Mouse (Mus musculus) macrophage (primary cell): ENCODE measurements around the gene Cttnbp2. TPM values are rescaled to one million over a fixed set of nuclear protein-coding genes. Genes with fewer than 3 reads are reported as not detected.

Experiments used
- H3K27ac ChIP-seq: fragments of 350-480 bp; formaldehyde crosslinking; 2 replicates; pipeline ENCODE4 v1.9.0; 2021
- H3K36me3 ChIP-seq: fragments of 350-480 bp; formaldehyde crosslinking; 2 replicates; pipeline ENCODE4 v1.9.0; 2021; ENCODE audit errors: inconsistent target
- H3K4me3 ChIP-seq: fragments of 350-480 bp; formaldehyde crosslinking; 2 replicates; pipeline ENCODE4 v1.9.0; 2021; ENCODE audit errors: inconsistent target
- H3K79me2 ChIP-seq: fragments of 350-480 bp; formaldehyde crosslinking; 2 replicates; pipeline ENCODE4 v1.9.0; 2021; ENCODE audit errors: inconsistent target
- WGBS: methylation state at CpG from one replicate; pipeline ENCODE4 v1.1.7; 2026; ENCODE audit warnings: inconsistent platforms; ENCODE audit not compliant: missing documents; 5-methylcytosine and 5-hydroxymethylcytosine counted together
- polyA plus RNA-seq: library from polyadenylated mRNA; stranded (reverse); fragments of 250-400 nt; gene quantifications from 3 replicates; pipeline ENCODE4 v1.2.4, GENCODE M21; 2018; ENCODE audit warnings: inconsistent platforms

The Cttnbp2 gene
- polyA plus RNA-seq, 1 experiment from 2014 or later: not detected

- no peaks in the 10 kb centered on the region for H3K36me3 ChIP-seq
- 78% methylated on average over 3 of the region's 3 CpGs for WGBS
- no peaks in the 10 kb centered on the region for H3K79me2 ChIP-seq
- H3K27ac ChIP-seq: no peak overlapping the region
- no peak overlapping the region for H3K4me3 ChIP-seq
These were observed 72.3 kb downstream of the Cttnbp2 start for GRCm38 (mm10) chr6:18442303-18442702.

GRCm38 (mm10) chr6:18440918-18441532, 73.6 kb downstream of the Cttnbp2 start:
- no peak overlapping the region for H3K27ac ChIP-seq
- WGBS: 78% methylated on average over 3 of the region's 4 CpGs
- H3K4me3 ChIP-seq: no peak overlapping the region
- H3K36me3 ChIP-seq: no peaks in the 10 kb centered on the region
- H3K79me2 ChIP-seq: no peaks in the 10 kb centered on the region

GRCm38 (mm10) chr6:18436127-18436812, 78.4 kb downstream of the Cttnbp2 start:
- WGBS: 80% methylated on average over 4 of the region's 4 CpGs
- H3K4me3 ChIP-seq: no peak overlapping the region
- no peaks in the 10 kb centered on the region for H3K36me3 ChIP-seq
- no peaks in the 10 kb centered on the region for H3K79me2 ChIP-seq
- H3K27ac ChIP-seq: no peak overlapping the region

- WGBS: 82% methylated on average over 16 of the region's 16 CpGs
- H3K4me3 ChIP-seq: no peak overlapping the region
- no peak overlapping the region for H3K27ac ChIP-seq
- no peaks in the 10 kb centered on the region for H3K79me2 ChIP-seq
- no peaks in the 10 kb centered on the region for H3K36me3 ChIP-seq
These were observed 79.7 kb downstream of the Cttnbp2 start for GRCm38 (mm10) chr6:18434828-18435531.

GRCm38 (mm10) chr6:18434355-18434754, 80.3 kb downstream of the Cttnbp2 start:
- Histone ChIP-seq H3K79me2 (no peaks in the 10 kb centered on the region), H3K36me3 (no peaks in the 10 kb centered on the region), H3K4me3 (no peak overlapping the region), H3K27ac (no peak overlapping the region)
- WGBS: 88% methylated on average over 8 of the region's 8 CpGs

GRCm38 (mm10) chr6:18432362-18432761, 82.3 kb downstream of the Cttnbp2 start:
- Histone ChIP-seq H3K79me2 (no peaks in the 10 kb centered on the region), H3K27ac (no peak overlapping the region), H3K36me3 (no peaks in the 10 kb centered on the region), H3K4me3 (no peak overlapping the region)
- 85% methylated on average over 3 of the region's 3 CpGs for WGBS

GRCm38 (mm10) chr6:18431891-18432290, 82.8 kb downstream of the Cttnbp2 start:
- WGBS: 89% methylated on average over 2 of the region's 2 CpGs
- H3K79me2 ChIP-seq: no peaks in the 10 kb centered on the region
- no peak overlapping the region for H3K4me3 ChIP-seq
- H3K27ac ChIP-seq: no peak overlapping the region
- H3K36me3 ChIP-seq: no peaks in the 10 kb centered on the region

- no peak overlapping the region for H3K4me3 ChIP-seq
- WGBS: 88% methylated on average over 3 of the region's 3 CpGs
These were observed 84.6 kb downstream of the Cttnbp2 start for GRCm38 (mm10) chr6:18430062-18430461.

GRCm38 (mm10) chr6:18424822-18425221, 89.8 kb downstream of the Cttnbp2 start:
- no peaks in the 10 kb centered on the region for H3K36me3 ChIP-seq
- no peak overlapping the region for H3K27ac ChIP-seq
- 94% methylated on average over 6 of the region's 6 CpGs for WGBS
- no peak overlapping the region for H3K4me3 ChIP-seq
- H3K79me2 ChIP-seq: no peaks in the 10 kb centered on the region

More at GRCm38 (mm10) chr6:18430062-18430461, 84.6 kb downstream of the Cttnbp2 start:
- Histone ChIP-seq H3K36me3 (no peaks in the 10 kb centered on the region), H3K27ac (no peak overlapping the region), H3K79me2 (no peaks in the 10 kb centered on the region)

- Histone ChIP-seq H3K36me3 (no peaks in the 10 kb centered on the region), H3K27ac (no peak overlapping the region), H3K79me2 (no peaks in the 10 kb centered on the region), H3K4me3 (no peak overlapping the region)
- 64% methylated on average over 3 of the region's 3 CpGs for WGBS
These were observed 90.3 kb downstream of the Cttnbp2 start for GRCm38 (mm10) chr6:18424367-18424766.

GRCm38 (mm10) chr6:18423112-18423511, 91.5 kb downstream of the Cttnbp2 start:
- Histone ChIP-seq H3K27ac (no peak overlapping the region), H3K79me2 (no peaks in the 10 kb centered on the region), H3K36me3 (no peaks in the 10 kb centered on the region), H3K4me3 (no peak overlapping the region)
- 88% methylated on average over 6 of the region's 6 CpGs for WGBS

- WGBS: 61% methylated on average over 2 of the region's 2 CpGs
- Histone ChIP-seq H3K36me3 (no peaks in the 10 kb centered on the region), H3K79me2 (no peaks in the 10 kb centered on the region), H3K27ac (no peak overlapping the region), H3K4me3 (no peak overlapping the region)
These were observed 93.1 kb downstream of the Cttnbp2 start for GRCm38 (mm10) chr6:18421561-18421960.

GRCm38 (mm10) chr6:18420660-18421059, 94.0 kb downstream of the Cttnbp2 start:
- Histone ChIP-seq H3K4me3 (no peak overlapping the region), H3K27ac (no peak overlapping the region), H3K79me2 (no peaks in the 10 kb centered on the region), H3K36me3 (no peaks in the 10 kb centered on the region)
- 84% methylated on average over 9 of the region's 9 CpGs for WGBS

GRCm38 (mm10) chr6:18417866-18418454, 96.7 kb downstream of the Cttnbp2 start:
- Histone ChIP-seq H3K4me3 (no peak overlapping the region), H3K36me3 (no peaks in the 10 kb centered on the region), H3K79me2 (no peaks in the 10 kb centered on the region), H3K27ac (no peak overlapping the region)
- 41% methylated on average over 6 of the region's 6 CpGs for WGBS

- Histone ChIP-seq H3K79me2 (no peaks in the 10 kb centered on the region), H3K4me3 (no peak overlapping the region), H3K27ac (no peak overlapping the region), H3K36me3 (no peaks in the 10 kb centered on the region)
- WGBS: 85% methylated on average over 4 of the region's 4 CpGs
These were observed 98.7 kb downstream of the Cttnbp2 start for GRCm38 (mm10) chr6:18415961-18416360.
